Mouse (Mus musculus): ENCODE data around the gene Tssc4. TPM values are rescaled to one million over a fixed set of nuclear protein-coding genes. Genes with fewer than 3 reads are reported as not detected.

Gene Tssc4
- total and polyA plus RNA-seq, 3 experiments, result 75.6 to 76.9 TPM; not detected in 1

DNA sequence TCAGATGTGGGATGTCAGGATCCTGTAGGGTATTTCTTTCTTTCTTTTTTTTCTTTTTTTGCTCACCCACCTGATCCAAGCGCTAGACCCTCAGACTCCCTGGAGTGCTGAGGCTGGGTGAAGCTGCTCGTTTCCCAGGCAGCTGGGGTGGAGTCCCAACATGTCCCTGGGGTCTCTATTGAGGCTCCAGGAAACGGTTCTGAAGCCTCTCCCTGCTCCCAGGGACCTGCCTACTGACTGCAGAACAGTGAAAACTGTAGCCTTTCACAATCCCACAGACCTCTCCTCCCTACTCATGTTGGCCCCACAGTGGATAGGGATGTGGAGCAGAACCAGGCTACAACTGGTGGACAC is 14.5 kb upstream of the Tssc4 start:
- H3K27me3 ChIP-seq (ENCODE audit: control insufficient read depth in 1 of 2, insufficient read depth in 2 of 2, low read length in 2 of 2), result no peaks in the 10 kb centered on the region
- peaks cover 25% of the 10 kb centered on the region for H3K79me2 ChIP-seq (ENCODE audit: control insufficient read depth, insufficient read depth, low read length, poor library complexity)
- H3K9ac ChIP-seq (ENCODE audit: control insufficient read depth, low read depth, low read length, poor library complexity, severe bottlenecking), result peak overlapping the region; percentile 15; the same call in 1 of the 2 replicates
- no peak overlapping the region for H3K4me3 ChIP-seq (ENCODE audit: control insufficient read depth in 1 of 2, insufficient read depth in 1 of 2, low read depth in 2 of 2, low read length in 2 of 2)
- H3K27ac ChIP-seq (ENCODE audit: control insufficient read depth, low read depth, low read length), result peak overlapping the region; percentile 23; the same call in 1 of the 2 replicates
- no peak for DNase-seq (ENCODE audit: low read depth, low spot score)
- H3K36me3 ChIP-seq (ENCODE audit: control insufficient read depth in 1 of 2, insufficient read depth in 2 of 2, low read length in 2 of 2), result peaks cover 0 to 61% of the 10 kb centered on the region in 2 experiments; a peak in 2 of 4 replicates
- peaks cover 43 to 63% of the 10 kb centered on the region in 2 experiments for H3K4me1 ChIP-seq (ENCODE audit: control insufficient read depth in 1 of 2, insufficient read depth in 2 of 2, low read length in 2 of 2)
- H3K9me3 ChIP-seq (replicated peaks; ENCODE audit: insufficient read depth, low read length), result no peaks in the 10 kb centered on the region
- TF ChIP-seq RAD21 (IDR thresholded peaks at IDR 0.05; ENCODE audit: low read depth, low read length), result no peak
- no peak for TF ChIP-seq ELF1 (IDR thresholded peaks at IDR 0.05; ENCODE audit: low read depth, low read length)
- no peak for TF ChIP-seq CHD1 (IDR thresholded peaks at IDR 0.05; ENCODE audit: low read depth, low read length)
- TF ChIP-seq ZNF384 (IDR thresholded peaks at IDR 0.05; ENCODE audit: low read depth, low read length), result no peak
- no peak for TF ChIP-seq GABPA (IDR thresholded peaks at IDR 0.05; ENCODE audit: low read depth, low read length)
- TF ChIP-seq MYB (IDR thresholded peaks at IDR 0.05; ENCODE audit: low read depth, low read length), result no peak
- no peak for TF ChIP-seq TCF12 (IDR thresholded peaks at IDR 0.05; ENCODE audit: low read depth, low read length)
- no peak for TF ChIP-seq EP300 (IDR thresholded peaks at IDR 0.05; ENCODE audit: low read depth in 1 of 2, low read length in 2 of 2)
- TF ChIP-seq HCFC1 (IDR thresholded peaks at IDR 0.05; ENCODE audit: low read depth, low read length), result no peak
- no peak for TF ChIP-seq TBP (IDR thresholded peaks at IDR 0.05; ENCODE audit: low read depth, low read length)
- TF ChIP-seq ZMIZ1 (IDR thresholded peaks at IDR 0.05; ENCODE audit: low read depth, low read length), result no peak
- TF ChIP-seq POLR2AphosphoS2 (IDR thresholded peaks at IDR 0.05; ENCODE audit: low read length), result no peak
- no peak for TF ChIP-seq E2F4 (IDR thresholded peaks at IDR 0.05; ENCODE audit: borderline replicate concordance, low read depth, low read length)

DNA sequence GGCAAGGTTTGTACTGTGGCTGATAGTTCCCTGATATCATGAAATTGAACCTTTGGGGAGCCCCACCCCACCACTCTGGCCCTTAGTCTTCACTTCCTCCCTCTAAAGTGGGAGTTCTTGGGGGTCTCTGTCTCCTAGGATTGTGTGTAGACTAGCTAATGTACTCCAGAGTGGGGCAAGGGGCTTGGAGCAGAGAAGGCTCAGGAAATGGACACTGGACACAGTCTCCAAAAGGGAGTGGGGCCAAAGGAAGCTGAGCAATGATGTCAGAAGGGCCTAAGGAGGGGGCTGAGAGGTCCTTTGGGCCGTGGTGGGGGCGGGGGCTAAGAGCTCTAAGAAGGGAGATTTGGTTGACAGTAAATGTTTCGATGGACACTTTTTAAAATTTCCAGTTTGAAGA is 14.0 kb upstream of the Tssc4 start:
- Histone ChIP-seq H3K36me3 (ENCODE audit: control insufficient read depth in 1 of 2, insufficient read depth in 2 of 2, low read length in 2 of 2) (peaks cover 0 to 64% of the 10 kb centered on the region in 2 experiments; a peak in 2 of 4 replicates), H3K27me3 (ENCODE audit: control insufficient read depth in 1 of 2, insufficient read depth in 2 of 2, low read length in 2 of 2) (no peaks in the 10 kb centered on the region), H3K9me3 (replicated peaks; ENCODE audit: insufficient read depth, low read length) (no peaks in the 10 kb centered on the region), H3K4me3 (ENCODE audit: control insufficient read depth in 1 of 2, insufficient read depth in 1 of 2, low read depth in 2 of 2, low read length in 2 of 2) (no peak overlapping the region), H3K79me2 (ENCODE audit: control insufficient read depth, insufficient read depth, low read length, poor library complexity) (peaks cover 25% of the 10 kb centered on the region), H3K4me1 (ENCODE audit: control insufficient read depth in 1 of 2, insufficient read depth in 2 of 2, low read length in 2 of 2) (peaks cover 45 to 66% of the 10 kb centered on the region in 2 experiments), H3K9ac (ENCODE audit: control insufficient read depth, low read depth, low read length, poor library complexity, severe bottlenecking) (peak overlapping the region; percentile 15; the same call in 1 of the 2 replicates), H3K27ac (ENCODE audit: control insufficient read depth, low read depth, low read length) (peak overlapping the region; percentile 23; the same call in 1 of the 2 replicates)
- DNase-seq (ENCODE audit: low read depth, low spot score), result no peak
- no peak for TF ChIP-seq JUND (IDR thresholded peaks at IDR 0.05; ENCODE audit: low read depth, low read length)
- TF ChIP-seq GABPA (IDR thresholded peaks at IDR 0.05; ENCODE audit: low read depth, low read length), result no peak
- TF ChIP-seq SMC3 (IDR thresholded peaks at IDR 0.05; ENCODE audit: low read depth, low read length), result no peak
- TF ChIP-seq E2F4 (IDR thresholded peaks at IDR 0.05; ENCODE audit: borderline replicate concordance, low read depth, low read length), result no peak
- TF ChIP-seq BHLHE40 (IDR thresholded peaks at IDR 0.05; ENCODE audit: borderline replicate concordance, low read depth, low read length), result no peak
- TF ChIP-seq POLR2A (IDR thresholded peaks at IDR 0.05; ENCODE audit: control insufficient read depth in 1 of 2, insufficient read depth in 1 of 2, low read depth in 1 of 2, low read length in 2 of 2, poor library complexity in 1 of 2), result no peak
- no peak for TF ChIP-seq MXI1 (IDR thresholded peaks at IDR 0.05; ENCODE audit: low read depth, low read length)

All from MEL (cell line).